Mouse (Mus musculus): ENCODE measurements around the gene Bphl.

GRCm38 (mm10) chr13:34054983-34055382, 17.6 kb downstream of the Bphl start:
- no peak for TF ChIP-seq POLR2A (IDR thresholded peaks at IDR 0.05; ENCODE audit: insufficient read depth, low read depth, low read length)
- TF ChIP-seq CTCF (IDR thresholded peaks at IDR 0.05; ENCODE audit: insufficient read depth, low read depth, low read length): no peak

Data from olfactory bulb, adult 2 months (tissue).